Mouse (Mus musculus) mesoderm, embryonic 11.5 days (tissue): ENCODE data around the gene Psmc1.

Source experiments
- DNase-seq: peaks from one replicate; pipeline ENCODE4 v3.0.0-alpha.2; 2012; ENCODE audit warnings: low read depth, low spot score

Psmc1 gene

DNA sequence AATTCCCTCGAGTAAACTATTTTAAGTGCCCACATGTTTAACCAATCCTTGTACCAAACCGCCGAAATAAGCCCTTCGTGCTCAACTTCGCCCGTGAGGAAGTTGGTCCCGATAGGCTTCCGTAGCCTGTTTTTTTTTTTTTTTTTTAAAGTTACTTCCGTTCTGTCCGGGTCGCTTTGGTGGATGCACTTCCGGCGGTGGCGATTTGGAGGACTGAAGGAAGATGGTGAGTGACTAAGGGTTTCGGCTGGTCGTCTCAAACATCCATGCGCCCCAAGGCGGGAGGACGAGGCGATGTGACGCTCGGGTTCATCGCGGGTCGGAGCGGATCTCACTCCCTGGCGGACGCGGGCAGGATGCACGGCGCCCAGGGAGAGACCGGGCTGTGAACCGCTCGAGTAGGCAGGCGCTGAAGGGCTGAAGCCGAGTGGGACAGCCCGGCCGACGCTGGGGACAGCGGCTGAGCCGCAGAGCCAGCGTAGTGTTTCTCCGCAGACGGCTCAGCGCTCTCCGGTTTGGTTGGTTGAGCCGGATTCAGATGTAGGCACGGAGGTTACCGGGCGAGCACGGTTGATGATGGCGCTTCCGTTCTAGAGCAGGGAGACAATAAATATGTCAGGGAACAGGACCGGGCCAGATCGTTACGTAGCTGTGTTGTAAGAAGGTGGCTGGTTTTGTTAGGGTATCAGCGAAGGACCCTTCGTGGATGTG lies at the start of gene Psmc1:
Gene Psmc1 (plus strand): TSS at position 169 of the 711 bp plus-strand sequence.
- DNase-seq, result peak; percentile 94

GRCm38 (mm10) chr12:100061071-100061470 lies 48.9 kb upstream of the Psmc1 start:
- no peak for DNase-seq

DNA sequence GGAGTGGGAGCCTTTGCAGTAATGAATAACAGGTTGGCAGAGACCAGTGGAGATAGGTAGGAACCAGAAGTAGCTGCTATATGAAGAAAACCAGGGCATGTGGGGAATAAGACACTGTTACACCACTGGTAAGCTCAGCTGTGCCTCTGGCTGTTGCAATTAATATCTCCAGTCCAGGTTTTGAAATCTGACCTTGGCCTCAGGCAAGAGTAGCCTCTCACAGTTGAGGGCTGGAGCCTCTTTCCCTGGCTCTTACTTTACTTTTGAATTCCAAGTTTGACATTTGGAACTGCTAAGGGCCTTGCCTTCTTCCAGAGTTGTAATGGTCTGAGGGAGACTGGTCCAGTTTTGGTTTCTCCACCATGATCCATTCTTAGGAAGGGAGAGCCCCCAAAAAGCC lies 48.1 kb upstream of the Psmc1 start:
- no peak for DNase-seq

DNA sequence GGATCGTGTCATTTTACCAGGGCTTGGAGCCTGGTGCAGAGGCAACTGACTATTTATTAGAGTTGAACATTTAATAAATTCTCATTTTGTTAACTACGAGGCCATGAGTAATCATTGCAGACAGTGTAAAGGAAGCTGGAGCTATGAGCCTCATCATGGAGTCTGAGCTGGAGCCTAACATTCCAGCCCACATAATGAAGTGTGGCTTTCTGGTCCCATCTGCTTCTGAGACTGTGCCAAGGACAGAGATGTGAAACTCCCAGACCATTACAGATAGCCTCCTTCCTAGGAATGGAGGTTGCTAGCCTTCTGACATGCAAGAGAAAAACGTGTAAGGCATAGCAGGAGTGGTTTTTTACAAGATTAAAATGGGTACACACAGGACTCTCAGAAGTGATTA lies 47.4 kb upstream of the Psmc1 start:
- no peak for DNase-seq

- no peak for DNase-seq
Measured at GRCm38 (mm10) chr12:100065109-100065508, 44.8 kb upstream of the Psmc1 start.

- no peak for DNase-seq
Measured at GRCm38 (mm10) chr12:100067477-100067876, 42.5 kb upstream of the Psmc1 start.

- peak; percentile 26 for DNase-seq
Measured at GRCm38 (mm10) chr12:100073201-100073672, 36.7 kb upstream of the Psmc1 start.

GRCm38 (mm10) chr12:100075715-100076114 lies 34.2 kb upstream of the Psmc1 start:
- DNase-seq, result no peak

- DNase-seq, result no peak
Measured at GRCm38 (mm10) chr12:100079636-100080286, 30.2 kb upstream of the Psmc1 start.

DNA sequence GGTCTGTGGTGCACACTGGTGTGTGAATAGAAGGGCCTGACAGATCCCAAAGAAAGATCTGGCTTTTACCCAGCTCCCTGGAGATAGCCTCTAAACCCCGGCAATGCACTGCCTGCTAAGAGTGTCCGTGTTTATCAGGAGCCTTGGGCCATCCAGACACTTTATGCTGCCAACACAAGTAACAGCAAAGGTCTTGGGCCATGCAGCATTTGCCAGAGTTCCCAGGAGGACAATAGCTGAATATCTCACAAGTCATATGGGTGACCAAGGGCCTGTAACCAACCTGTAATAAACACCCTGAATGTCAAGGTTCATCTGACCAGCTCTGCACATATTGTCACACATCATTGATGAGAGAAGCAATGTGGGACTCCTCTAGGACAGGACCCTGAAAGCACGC lies 21.9 kb upstream of the Psmc1 start:
- no peak for DNase-seq

DNA sequence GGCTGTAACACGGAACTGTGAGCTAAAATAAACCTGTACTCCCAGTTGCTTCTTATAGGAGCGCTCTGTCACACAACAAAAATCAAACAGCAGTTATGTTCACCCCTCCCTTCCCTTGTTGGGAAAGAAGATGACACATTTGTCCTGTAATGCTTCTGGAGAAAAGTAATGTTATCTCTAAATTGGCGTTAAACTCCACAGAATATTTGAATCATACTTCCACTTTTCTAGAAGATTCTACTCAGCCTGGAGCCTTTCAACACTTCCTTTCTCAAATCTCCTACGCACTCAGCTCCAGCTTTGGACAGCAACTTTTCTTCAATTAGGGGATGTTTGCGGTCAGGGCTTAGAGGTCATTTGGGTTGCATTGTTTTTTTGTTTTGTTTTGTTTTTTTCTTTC lies 20.7 kb upstream of the Psmc1 start:
- DNase-seq, result no peak

GRCm38 (mm10) chr12:100090750-100091149 lies 19.2 kb upstream of the Psmc1 start:
- no peak for DNase-seq

GRCm38 (mm10) chr12:100093046-100093445 lies 16.9 kb upstream of the Psmc1 start:
- no peak for DNase-seq

DNA sequence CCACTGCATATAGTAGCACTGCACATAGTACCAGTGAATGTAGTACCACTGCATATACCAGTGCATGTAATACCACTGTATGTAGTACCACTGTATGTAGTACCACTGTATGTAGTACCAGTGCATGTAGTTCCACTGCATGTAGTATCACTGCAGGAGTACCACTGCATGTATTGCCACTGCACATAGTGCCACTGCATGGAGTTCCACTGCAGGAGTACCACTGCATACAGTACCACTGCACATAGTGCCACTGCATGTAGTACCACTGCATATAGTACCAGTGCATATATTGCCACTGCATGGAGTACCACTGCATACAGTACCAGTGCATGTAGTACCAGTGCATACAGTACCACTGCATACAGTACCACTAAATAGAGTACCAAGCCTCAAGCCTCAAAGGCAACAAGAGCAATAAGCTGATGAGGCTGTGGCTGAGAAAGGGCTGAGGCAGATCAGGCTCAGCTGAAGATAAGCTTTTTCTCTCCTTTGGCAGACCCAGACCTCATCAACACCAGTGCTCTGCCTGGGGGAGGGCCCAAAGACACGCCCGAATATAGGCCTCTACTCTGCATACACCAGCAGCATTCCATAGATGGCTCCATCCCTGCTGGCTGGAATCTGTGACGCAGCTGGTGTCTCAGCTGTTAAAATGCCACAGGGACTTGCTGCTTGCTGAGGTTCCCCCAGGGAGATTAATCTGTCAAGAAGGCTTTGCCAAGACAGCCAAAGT lies 9.8 kb upstream of the Psmc1 start:
- DNase-seq, result peak; percentile 25

DNA sequence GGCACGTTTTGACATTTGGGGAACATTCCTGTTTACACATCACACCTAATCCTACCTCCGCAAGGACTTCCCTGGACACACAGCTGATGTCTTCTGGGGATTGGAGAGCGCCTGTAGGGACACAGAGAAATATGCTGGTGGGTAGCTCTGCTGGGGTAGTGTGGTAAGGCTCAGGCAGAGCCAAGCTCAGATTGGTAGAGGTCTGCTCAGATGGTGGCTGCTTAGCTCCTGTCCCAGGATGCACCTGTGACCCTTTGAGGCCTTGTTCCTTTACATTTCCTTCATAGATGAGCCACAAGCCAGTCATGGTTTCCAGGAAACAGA lies 9.3 kb upstream of the Psmc1 start:
- no peak for DNase-seq

DNA sequence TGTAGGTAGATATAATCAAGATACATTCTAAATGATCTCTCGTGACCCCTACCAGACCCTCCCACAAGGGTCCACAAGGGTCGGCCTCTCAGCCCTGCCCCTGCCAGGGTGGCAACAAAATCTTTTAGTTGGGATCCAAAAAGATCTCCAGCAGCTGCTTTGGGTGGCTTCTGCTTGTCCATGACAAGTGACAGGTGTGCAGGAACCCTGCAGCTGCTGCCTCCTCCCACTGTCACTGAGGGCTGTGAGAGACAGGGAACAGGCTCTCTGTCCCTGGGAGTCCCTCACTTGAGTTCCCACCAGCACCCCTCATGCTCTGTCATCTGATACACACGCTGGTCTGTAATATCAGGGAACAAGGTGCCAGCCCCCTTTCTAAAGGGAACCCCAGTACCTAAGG lies 8.3 kb upstream of the Psmc1 start:
- DNase-seq, result no peak

GRCm38 (mm10) chr12:100104530-100104929 lies 5.4 kb upstream of the Psmc1 start:
- DNase-seq, result no peak

DNA sequence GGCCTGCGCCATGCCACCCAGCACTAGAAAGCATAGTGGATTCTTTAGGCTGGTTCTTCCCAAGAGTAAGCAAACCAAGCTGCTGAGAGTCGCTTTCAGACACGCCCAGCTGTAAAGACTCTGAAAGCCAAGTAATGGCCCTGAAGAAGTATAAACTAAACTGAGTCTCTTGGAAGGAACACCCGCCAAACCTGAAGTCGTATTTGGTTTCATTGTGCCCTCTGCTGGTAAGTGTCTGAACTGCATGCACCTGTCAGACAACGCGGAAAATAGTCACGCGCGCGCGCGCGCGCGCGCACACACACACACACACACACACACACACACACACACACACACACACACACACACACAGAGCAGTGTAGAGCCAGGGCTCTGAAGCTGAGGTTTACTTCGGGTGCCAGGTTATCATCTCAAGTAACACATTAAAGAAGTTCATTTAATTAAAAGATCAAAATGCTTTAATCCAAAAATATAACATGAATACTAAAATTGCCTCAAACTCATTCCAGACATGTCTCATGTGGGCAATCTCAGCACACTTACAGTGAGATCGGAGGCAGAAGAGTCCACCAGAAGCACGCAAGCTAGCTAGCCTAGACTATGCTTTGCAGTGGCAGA lies 3.6 kb upstream of the Psmc1 start:
- DNase-seq, result peak; percentile 86

GRCm38 (mm10) chr12:100107436-100107835 lies 2.5 kb upstream of the Psmc1 start:
- no peak for DNase-seq

DNA sequence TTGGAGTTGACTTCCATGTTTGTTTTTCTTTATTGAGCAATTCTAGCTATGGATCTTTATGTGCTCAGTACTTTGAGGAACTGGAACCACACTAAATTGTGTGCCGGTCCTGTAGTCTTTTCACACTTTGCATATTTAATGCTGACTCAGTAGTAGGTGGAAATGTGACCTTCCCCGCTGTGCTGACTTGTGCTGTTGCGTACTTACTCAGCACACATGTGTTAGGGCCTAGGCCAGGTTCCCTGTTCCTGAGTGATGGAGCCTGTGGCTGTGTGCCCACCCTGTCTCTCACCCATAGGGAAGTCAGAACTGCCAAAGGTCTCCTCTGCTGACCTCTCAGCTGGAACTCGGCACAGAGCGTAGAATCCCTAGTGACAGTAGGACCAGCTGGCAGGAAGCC lies 6.0 kb downstream of the Psmc1 start:
- DNase-seq, result no peak

DNA sequence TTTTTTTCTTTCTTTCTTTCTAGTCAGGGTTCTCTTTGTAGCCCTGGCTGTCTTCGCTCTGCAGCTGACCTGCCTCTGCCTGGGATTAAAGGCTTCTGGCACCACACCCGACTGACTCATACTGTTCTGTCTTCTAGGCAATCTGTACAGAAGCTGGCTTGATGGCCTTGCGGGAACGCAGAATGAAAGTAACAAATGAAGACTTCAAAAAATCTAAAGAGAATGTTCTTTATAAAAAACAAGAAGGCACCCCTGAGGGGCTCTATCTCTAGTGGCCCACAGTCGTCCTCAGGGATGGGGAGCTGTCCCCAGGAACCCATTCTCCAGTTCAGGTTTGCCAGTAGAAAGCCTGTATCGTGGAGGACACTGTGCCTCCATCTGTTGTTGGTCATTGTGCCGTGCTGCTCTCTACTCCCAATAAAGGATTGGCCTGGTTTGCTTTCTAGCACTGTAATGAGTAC lies 13.0 kb downstream of the Psmc1 start:
- DNase-seq, result no peak

DNA sequence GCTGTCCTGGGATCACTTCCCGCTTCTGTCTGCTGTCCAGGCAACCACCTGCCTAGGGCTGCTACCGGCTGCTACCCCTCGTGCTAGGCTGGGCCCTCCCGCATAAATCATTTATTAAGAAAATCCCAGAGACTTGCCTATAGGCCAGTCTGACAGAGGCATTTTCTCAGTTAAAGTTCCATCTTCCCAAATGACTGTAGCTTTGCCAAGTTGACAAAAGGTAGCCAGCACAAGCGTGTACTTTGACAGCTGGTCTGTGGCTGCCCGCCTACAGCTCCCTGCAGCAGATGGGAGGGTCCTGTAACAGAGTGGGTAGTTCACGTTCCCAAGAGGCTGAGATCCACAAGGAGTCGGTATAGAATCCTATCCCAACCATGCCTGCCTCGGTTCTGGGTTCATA lies 13.5 kb downstream of the Psmc1 start:
- DNase-seq, result no peak
